Comparison of ENCODE assay signal across 8 mouse cellular contexts in the genomic region with DNA sequence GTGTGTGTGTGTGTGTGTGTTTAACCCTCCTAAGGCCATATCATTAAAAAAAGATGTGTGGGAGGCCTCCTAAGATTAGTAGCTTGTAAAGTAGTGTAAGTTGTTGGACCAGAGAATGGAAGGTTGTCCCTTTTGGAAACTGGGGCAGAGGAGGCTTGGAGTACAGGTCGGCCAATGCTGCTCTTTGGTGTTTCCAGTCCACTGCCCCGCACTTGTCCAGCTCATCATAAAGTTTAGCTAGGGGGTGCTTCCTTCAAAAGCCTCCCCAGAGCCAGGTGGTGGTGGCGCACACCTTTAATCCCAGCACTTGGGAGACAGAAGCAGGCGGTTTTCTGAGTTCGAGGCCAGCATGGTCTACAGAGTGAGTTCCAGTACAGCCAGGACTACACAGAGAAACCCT. TPM values are rescaled to one million over a fixed set of nuclear protein-coding genes. Genes with fewer than 3 reads are reported as not detected.
A peak's percentile ranks its signal among the peaks of the same experiment; 100 is the strongest.
DNase-seq lines count a peak whose midpoint lies in the region; ATAC-seq lines count a peak whose summit lies in the region.

No protein-coding gene starts in this region.

- H3K36me3 ChIP-seq in heart, embryonic 13.5 days, result no peaks in the 10 kb centered on the region
- H3K36me3 ChIP-seq in embryonic facial prominence, embryonic 15.5 days, result no peaks in the 10 kb centered on the region
- H3K36me3 ChIP-seq in kidney, embryonic 14.5 days (ENCODE audit: control insufficient read depth, insufficient read depth, low read length), result no peaks in the 10 kb centered on the region
- H3K36me3 ChIP-seq in midbrain, embryonic 12.5 days, result no peaks in the 10 kb centered on the region

- H3K4me3 ChIP-seq in heart, embryonic 13.5 days, result peak overlapping the region; percentile 61
- peak overlapping the region; percentile 64 for H3K4me3 ChIP-seq in embryonic facial prominence, embryonic 15.5 days (replicated peaks)
- peak overlapping the region; percentile 47; the same call in 1 of the 2 replicates for H3K4me3 ChIP-seq in kidney, embryonic 14.5 days (ENCODE audit: low read length)
- H3K4me3 ChIP-seq in midbrain, embryonic 12.5 days, result peak overlapping the region; percentile 62; the same call in 1 of the 2 replicates

- intact Hi-C loops in heart, postnatal 10 days (cut with DNase I), result no loop called here

- WGBS in heart, embryonic 13.5 days, result 79% methylated on average over 5 of the region's 5 CpGs
- 75% methylated on average over 5 of the region's 5 CpGs for WGBS in embryonic facial prominence, embryonic 15.5 days
- 71% methylated on average over 5 of the region's 5 CpGs for WGBS in kidney, embryonic 14.5 days
- 92% methylated on average over 5 of the region's 5 CpGs for WGBS in midbrain, embryonic 12.5 days

- H3K4me1 ChIP-seq in heart, embryonic 13.5 days, result peaks cover 43% of the 10 kb centered on the region
- peaks cover 34% of the 10 kb centered on the region for H3K4me1 ChIP-seq in embryonic facial prominence, embryonic 15.5 days
- H3K4me1 ChIP-seq in kidney, embryonic 14.5 days (ENCODE audit: control insufficient read depth, insufficient read depth, low read length), result no peaks in the 10 kb centered on the region
- H3K4me1 ChIP-seq in midbrain, embryonic 12.5 days, result peaks cover 11% of the 10 kb centered on the region

- H3K27me3 ChIP-seq in heart, embryonic 13.5 days (replicated peaks), result no peaks in the 10 kb centered on the region
- H3K27me3 ChIP-seq in embryonic facial prominence, embryonic 15.5 days, result no peaks in the 10 kb centered on the region
- H3K27me3 ChIP-seq in kidney, embryonic 14.5 days (ENCODE audit: control insufficient read depth, insufficient read depth, low read length), result peaks cover 5% of the 10 kb centered on the region; the same call in 1 of the 2 replicates
- peaks cover 17% of the 10 kb centered on the region; the same call in 1 of the 2 replicates for H3K27me3 ChIP-seq in midbrain, embryonic 12.5 days

- H3K4me2 ChIP-seq in heart, embryonic 13.5 days, result peak overlapping the region; percentile 69
- peak overlapping the region; percentile 74 for H3K4me2 ChIP-seq in embryonic facial prominence, embryonic 15.5 days (replicated peaks)
- H3K4me2 ChIP-seq in kidney, embryonic 14.5 days (replicated peaks; ENCODE audit: low read depth, low read length), result peak overlapping the region; percentile 61; the same call in 1 of the 2 replicates
- peak overlapping the region; percentile 59 for H3K4me2 ChIP-seq in midbrain, embryonic 12.5 days (replicated peaks)

- no peak for ATAC-seq in heart, embryonic 13.5 days (ENCODE audit: extremely low read depth, insufficient number of reproducible peaks, low FRiP score, low TSS enrichment)
- ATAC-seq in embryonic facial prominence, embryonic 15.5 days (ENCODE audit: insufficient number of reproducible peaks, low FRiP score, low TSS enrichment, low read depth), result no peak
- no peak for ATAC-seq in kidney, embryonic 14.5 days (ENCODE audit: low FRiP score, low TSS enrichment)
- ATAC-seq in midbrain, embryonic 12.5 days (ENCODE audit: low FRiP score, low read depth), result no peak
- ATAC-seq in erythroid progenitor cell, adult 5-6 weeks (replicated peaks; ENCODE audit: low FRiP score, poor library complexity, severe bottlenecking), result no peak

- H3K27ac ChIP-seq in heart, embryonic 13.5 days (replicated peaks), result peak overlapping the region; percentile 73
- peak overlapping the region; percentile 94 for H3K27ac ChIP-seq in embryonic facial prominence, embryonic 15.5 days (replicated peaks)
- no peak overlapping the region for H3K27ac ChIP-seq in kidney, embryonic 14.5 days (ENCODE audit: low read depth, low read length)
- H3K27ac ChIP-seq in midbrain, embryonic 12.5 days (replicated peaks), result 0 out of 2 replicates have a peak overlapping the region, but pooled peaks have one; percentile 71

- no peak for DNase-seq in heart, postnatal 10 days
- no peak for DNase-seq in layer of hippocampus, adult 11-12 months (ENCODE audit: low spot score)
- no peak for DNase-seq in urinary bladder, postnatal 10 days (ENCODE audit: low spot score)

- H3K9me3 ChIP-seq in heart, embryonic 13.5 days, result no peaks in the 10 kb centered on the region
- H3K9me3 ChIP-seq in embryonic facial prominence, embryonic 15.5 days (replicated peaks), result no peaks in the 10 kb centered on the region
- H3K9me3 ChIP-seq in kidney, embryonic 14.5 days (ENCODE audit: control insufficient read depth, low read length), result no peaks in the 10 kb centered on the region
- H3K9me3 ChIP-seq in midbrain, embryonic 12.5 days, result no peaks in the 10 kb centered on the region

- H3K9ac ChIP-seq in heart, embryonic 13.5 days, result peak overlapping the region; percentile 81
- no peak overlapping the region for H3K9ac ChIP-seq in embryonic facial prominence, embryonic 15.5 days
- H3K9ac ChIP-seq in kidney, embryonic 14.5 days (ENCODE audit: low read depth, low read length), result no peak overlapping the region
- H3K9ac ChIP-seq in midbrain, embryonic 12.5 days (replicated peaks), result no peak overlapping the region

RNA-seq across cellular contexts. Expression of a gene that starts 0.8 kb away (rescaled TPM):
- 0.35 and 0.51 TPM in 2 replicates for polyA plus RNA-seq in heart, embryonic 13.5 days (2015; fragmentation: Nextera tagmentation; extraction: Ambion mirVana)
- under 1 TPM; 0.35 to 0.38 TPM for total RNA-seq in heart, postnatal 10 days (2021)
- 3.2 and 5.7 TPM in 2 replicates for polyA plus RNA-seq in embryonic facial prominence, embryonic 15.5 days (2015; fragmentation: Nextera tagmentation; extraction: Ambion mirVana)
- 0.15 and 0.54 TPM in 2 replicates for polyA plus RNA-seq in kidney, embryonic 14.5 days (2014; fragmentation: Nextera tagmentation; extraction: Ambion mirVana)
- 0.32 and 0.47 TPM in 2 replicates for polyA plus RNA-seq in midbrain, embryonic 12.5 days (2016; fragmentation: Nextera tagmentation; extraction: Ambion mirVana)
- not detected in 2 replicates for total RNA-seq in erythroid progenitor cell, adult 5-6 weeks (2015; ENCODE audit: low replicate concordance)
- not detected in 2 replicates for total RNA-seq in erythroid progenitor cell, adult 5-6 weeks (2017; ENCODE audit: low replicate concordance)

RNA-seq across cellular contexts. Expression of a gene that starts 1.0 kb away (rescaled TPM):
- 25.0 and 28.5 TPM in 2 replicates for polyA plus RNA-seq in heart, embryonic 13.5 days (2015; fragmentation: Nextera tagmentation; extraction: Ambion mirVana)
- total RNA-seq in heart, postnatal 10 days (2021), result 10 to 100 TPM; 28.5 to 40.0 TPM
- 22.1 and 24.6 TPM in 2 replicates for polyA plus RNA-seq in embryonic facial prominence, embryonic 15.5 days (2015; fragmentation: Nextera tagmentation; extraction: Ambion mirVana)
- 10.1 and 13.8 TPM in 2 replicates for polyA plus RNA-seq in kidney, embryonic 14.5 days (2014; fragmentation: Nextera tagmentation; extraction: Ambion mirVana)
- polyA plus RNA-seq in midbrain, embryonic 12.5 days (2016; fragmentation: Nextera tagmentation; extraction: Ambion mirVana), result 7.1 TPM in 2 replicates
- 8.4 TPM in 1 of 2 replicates, not detected in the other for total RNA-seq in erythroid progenitor cell, adult 5-6 weeks (2015; ENCODE audit: low replicate concordance)
- total RNA-seq in erythroid progenitor cell, adult 5-6 weeks (2017; ENCODE audit: low replicate concordance), result 0.39 TPM in 1 of 2 replicates, not detected in the other
